ENCODE assay signal across 9 mouse cellular contexts in genomic region chr9:80166425-80166824, GRCm38 (mm10). TPM values are rescaled to one million over a fixed set of nuclear protein-coding genes. Genes with fewer than 3 reads are reported as not detected.
DNase-seq lines count a peak whose midpoint lies in the region; ATAC-seq and TF ChIP-seq lines count a peak whose summit lies in the region.
"Had no signal": no experiment of that assay in that cellular context is flagged by ENCODE, and none has a peak within 500 bp of the region (broad histone marks: within the 10 kb centered on the region; RNA-seq: fewer than 3 reads in every experiment).

No protein-coding gene starts in this region.

- intact Hi-C loops in heart, adult 2 months (cut with DNase I), result loop anchor here (5.0 to 10.0 kb wide), 2 partner anchors 71 to 202 kb away; no protein-coding TSS in a partner anchor
- intact Hi-C loops in heart, postnatal 36 days (cut with DNase I), result loop anchor here (5.0 to 10.0 kb wide), 2 partner anchors 96 to 372 kb away; partner anchors contain the start of gene Tmem30a

- no peak for TF ChIP-seq EP300 in heart, adult 2 months (IDR thresholded peaks at IDR 0.05; ENCODE audit: insufficient read depth, low read depth, low read length)
- no peak for TF ChIP-seq EP300 in stomach, postnatal 0 days (optimal IDR thresholded peaks at IDR 0.05)

- no peaks in the 10 kb centered on the region for H3K27me3 ChIP-seq in heart, adult 2 months (ENCODE audit: control insufficient read depth, insufficient read depth, low read length)
- no peaks in the 10 kb centered on the region for H3K27me3 ChIP-seq in neural tube, embryonic 13.5 days
- no peaks in the 10 kb centered on the region for H3K27me3 ChIP-seq in kidney, postnatal 0 days (ENCODE audit: insufficient read depth, low read length)
- no peaks in the 10 kb centered on the region for H3K27me3 ChIP-seq in stomach, postnatal 0 days (ENCODE audit: control insufficient read depth, insufficient read depth, low read length)

- H3K27ac ChIP-seq in heart, adult 2 months, result peak overlapping the region; percentile 96
- H3K27ac ChIP-seq in neural tube, embryonic 13.5 days (replicated peaks), result no peak overlapping the region
- H3K27ac ChIP-seq in kidney, postnatal 0 days, result peak overlapping the region; percentile 98
- H3K27ac ChIP-seq in stomach, postnatal 0 days (replicated peaks), result no peak overlapping the region

- no peaks in the 10 kb centered on the region for H3K9me3 ChIP-seq in neural tube, embryonic 13.5 days
- H3K9me3 ChIP-seq in kidney, postnatal 0 days (replicated peaks; ENCODE audit: low read length), result no peaks in the 10 kb centered on the region
- no peaks in the 10 kb centered on the region for H3K9me3 ChIP-seq in stomach, postnatal 0 days (ENCODE audit: control insufficient read depth, low read length)

- 33% methylated on average over 6 of the region's 6 CpGs for WGBS in heart, adult 2 months
- 79% methylated on average over 6 of the region's 6 CpGs for WGBS in neural tube, embryonic 13.5 days
- 26% methylated on average over 6 of the region's 6 CpGs for whole genome bisulfite sequencing in kidney, postnatal 0 days
- WGBS in stomach, postnatal 0 days, result 19% methylated on average over 6 of the region's 6 CpGs

- no peak for TF ChIP-seq POLR2A in heart, adult 2 months (IDR thresholded peaks at IDR 0.05; ENCODE audit: insufficient read depth, low read depth, low read length)

- H3K4me2 ChIP-seq in neural tube, embryonic 13.5 days, result peak overlapping the region; percentile 76
- H3K4me2 ChIP-seq in kidney, postnatal 0 days (ENCODE audit: low read length), result peak overlapping the region; percentile 71
- H3K4me2 ChIP-seq in stomach, postnatal 0 days (replicated peaks; ENCODE audit: low read depth), result peak overlapping the region; percentile 64

- H3K79me2 ChIP-seq in heart, adult 2 months (replicated peaks; ENCODE audit: control insufficient read depth, insufficient read depth, low read length), result peaks cover 3% of the 10 kb centered on the region; the same call in 1 of the 2 replicates

- H3K36me3 ChIP-seq in heart, adult 2 months (ENCODE audit: control insufficient read depth, insufficient read depth, low read length), result no peaks in the 10 kb centered on the region; the same call in 1 of the 2 replicates
- no peaks in the 10 kb centered on the region for H3K36me3 ChIP-seq in neural tube, embryonic 13.5 days
- H3K36me3 ChIP-seq in kidney, postnatal 0 days (ENCODE audit: insufficient read depth, low read length), result no peaks in the 10 kb centered on the region
- no peaks in the 10 kb centered on the region for H3K36me3 ChIP-seq in stomach, postnatal 0 days (ENCODE audit: control insufficient read depth, insufficient read depth, low read length)

- peaks cover 1% of the 10 kb centered on the region for H3K4me1 ChIP-seq in heart, adult 2 months (ENCODE audit: control insufficient read depth, insufficient read depth, low read length)
- peaks cover 7% of the 10 kb centered on the region for H3K4me1 ChIP-seq in neural tube, embryonic 13.5 days (replicated peaks)
- H3K4me1 ChIP-seq in kidney, postnatal 0 days (replicated peaks; ENCODE audit: insufficient read depth, low read length), result peaks cover 5% of the 10 kb centered on the region; the same call in 1 of the 2 replicates
- H3K4me1 ChIP-seq in stomach, postnatal 0 days (replicated peaks; ENCODE audit: control insufficient read depth, insufficient read depth), result no peaks in the 10 kb centered on the region

- no peak overlapping the region for H3K9ac ChIP-seq in heart, adult 2 months (ENCODE audit: low read depth, low read length)
- no peak overlapping the region for H3K9ac ChIP-seq in neural tube, embryonic 13.5 days
- H3K9ac ChIP-seq in kidney, postnatal 0 days (ENCODE audit: low read depth, low read length), result peak overlapping the region; percentile 37; the same call in 1 of the 2 replicates
- no peak overlapping the region for H3K9ac ChIP-seq in stomach, postnatal 0 days (ENCODE audit: low read length)

- TF ChIP-seq CTCF in heart, adult 2 months (IDR thresholded peaks at IDR 0.05), result no peak
- TF ChIP-seq CTCF in kidney, postnatal 0 days (IDR thresholded peaks at IDR 0.05; ENCODE audit: low read depth), result no peak
- no peak for TF ChIP-seq CTCF in stomach, postnatal 0 days (IDR thresholded peaks at IDR 0.05; ENCODE audit: low read depth)

- peak overlapping the region; percentile 67 for H3K4me3 ChIP-seq in heart, adult 2 months
- H3K4me3 ChIP-seq in neural tube, embryonic 13.5 days, result no peak overlapping the region; the same call in 1 of the 2 replicates
- H3K4me3 ChIP-seq in kidney, postnatal 0 days (replicated peaks; ENCODE audit: low read depth, low read length), result peak overlapping the region; percentile 93
- H3K4me3 ChIP-seq in stomach, postnatal 0 days (ENCODE audit: low read depth, low read length), result peak overlapping the region; percentile 94

- DNase-seq in heart, adult 2 months, result no peak
- DNase-seq in heart, postnatal 36 days, result no peak
- DNase-seq in neural tube, embryonic 10.5 days (ENCODE audit: extremely low spot score, low spot score), result no peak
- peak; percentile 52 for DNase-seq in kidney, postnatal 0 days (ENCODE audit: low spot score)
- DNase-seq in stomach, postnatal 0 days (ENCODE audit: low spot score), result no peak
- no peak for DNase-seq in urinary bladder, adult 2 months (ENCODE audit: low spot score)
- no peak for DNase-seq in gastrocnemius, adult 18-20 months (ENCODE audit: low spot score)
- DNase-seq: layer of hippocampus, postnatal 36 days had no signal

- ATAC-seq in neural tube, embryonic 13.5 days (ENCODE audit: low read depth), result no peak
- no peak for ATAC-seq in kidney, postnatal 0 days (replicated peaks; ENCODE audit: low FRiP score, low read depth)
- ATAC-seq in stomach, postnatal 0 days (ENCODE audit: low FRiP score, low TSS enrichment), result no peak

RNA-seq across cellular contexts. Expression of gene Myo6, which starts 1.6 kb away (rescaled TPM):
- 10 to 100 TPM; 10.5 to 11.4 TPM for total RNA-seq in heart, adult 2 months (2021)
- polyA plus RNA-seq in heart, adult 2 months (2012; rRNA removed), result 6.4 and 6.9 TPM in 2 replicates
- total RNA-seq in heart, postnatal 36 days (2021), result 10 to 100 TPM; 12.3 to 14.2 TPM
- polyA plus RNA-seq in neural tube, embryonic 13.5 days (2015; fragmentation: Nextera tagmentation; extraction: Ambion mirVana), result 15.4 and 16.2 TPM in 2 replicates
- 51.0 and 63.1 TPM in 2 replicates for polyA plus RNA-seq in kidney, postnatal 0 days (2015; fragmentation: Nextera tagmentation; extraction: Ambion mirVana)
- polyA plus RNA-seq in stomach, postnatal 0 days (2015; fragmentation: Nextera tagmentation; extraction: Ambion mirVana), result 27.2 and 31.8 TPM in 2 replicates
- polyA plus RNA-seq in urinary bladder, adult 2 months (2012; rRNA removed), result 14.6 and 24.4 TPM in 2 replicates
- 1 to 10 TPM; 7.1 to 8.8 TPM for total RNA-seq in gastrocnemius, adult 18-20 months (2021)

Comparison
In these comparisons a context has a peak if more than half of its experiments do, and no peak if none do; other contexts are left out.
1. H3K27ac ChIP-seq: peak in heart, adult 2 months (single experiment) and kidney, postnatal 0 days (single experiment); none in neural tube, embryonic 13.5 days (single experiment) and stomach, postnatal 0 days (single experiment).
2. Peak in every context shown above with its lines, with median percentiles within 50 percentile points of each other: H3K4me2 ChIP-seq.